Mouse (Mus musculus) bone marrow, adult 2 months (tissue): ENCODE measurements at regions not wholly inside any gene's neighbourhood (a gene's known extent, or its start where the extent isn't known, plus 50 kb on each side); places are given as distances from the start of the nearest gene placed in this dataset.

ENCODE experiments used
- CTCF ChIP-seq: fragments of 200-500 bp; IDR thresholded peaks from 2 replicates; pipeline ENCODE4 v1.5.1; 2011; ENCODE audit warnings: low read length, control low read depth; ENCODE audit not compliant: control insufficient read depth, insufficient read depth
- POLR2A ChIP-seq: fragments of 200-500 bp; IDR thresholded peaks from 2 replicates; pipeline ENCODE4 v1.6.1; 2011; ENCODE audit warnings: low read depth, mild to moderate bottlenecking, control low read depth, low read length, borderline replicate concordance; ENCODE audit not compliant: control insufficient read depth

DNA sequence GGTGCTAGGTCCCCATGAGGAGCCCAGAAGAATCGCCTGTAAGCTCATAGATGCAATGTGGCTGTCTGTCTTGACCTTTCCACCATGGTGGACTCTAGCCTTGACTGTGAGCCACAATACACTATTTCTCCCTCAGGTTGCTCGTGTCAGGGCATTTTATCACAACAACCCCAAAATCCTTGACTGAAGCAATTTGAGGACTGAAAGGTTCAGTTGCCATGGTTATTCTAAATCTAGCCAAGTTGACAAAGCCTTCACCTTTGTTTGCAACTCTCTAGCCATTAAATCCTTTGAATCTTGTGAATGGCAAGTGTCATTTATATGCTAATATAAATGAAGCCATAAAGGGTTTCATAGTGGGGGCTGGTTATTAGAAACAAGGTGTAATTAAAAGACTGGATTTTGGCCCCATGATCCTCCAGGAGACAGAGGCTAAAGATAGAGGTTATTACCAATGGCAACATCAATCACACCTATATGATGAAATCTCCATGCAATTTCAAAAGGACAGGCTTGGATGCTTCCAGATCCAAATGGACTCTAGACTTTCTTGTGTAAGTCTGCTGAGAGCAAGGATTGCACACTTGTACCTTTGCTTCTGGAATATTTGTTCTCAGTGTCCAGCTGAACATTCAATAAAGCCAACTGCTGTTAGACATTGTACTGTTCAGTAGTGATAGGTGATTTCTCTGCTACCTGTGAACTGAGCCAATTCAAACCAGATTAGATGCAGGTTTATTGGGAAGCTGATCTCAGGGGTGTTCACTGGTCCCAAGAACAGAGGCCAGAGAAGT lies 59.5 kb upstream of the Mocs1 start:
- TF ChIP-seq POLR2A = no peak
- no peak for TF ChIP-seq CTCF
